Mouse (Mus musculus) limb, embryonic 12.5 days (tissue): ENCODE results near the gene Naa15. TPM values are rescaled to one million over a fixed set of nuclear protein-coding genes. Genes with fewer than 3 reads are reported as not detected.

Experiments
- ATAC-seq: fragments of 200-750 bp; cut with Nextera tagmentation; 2 replicates; pipeline ENCODE4 v1.8.0; 2017; ENCODE audit warnings: low read depth, moderate TSS enrichment; ENCODE audit not compliant: insufficient number of reproducible peaks, insufficient read depth, low FRiP score, low TSS enrichment
- H3K27ac ChIP-seq: fragments of 300-500 bp; sonication (generic); 2 replicates; pipeline ENCODE4 v1.5.1; 2016; ENCODE audit warnings: mild to moderate bottlenecking, moderate library complexity
- H3K27me3 ChIP-seq: fragments of 300-500 bp; sonication (generic); 2 replicates; pipeline ENCODE4 v1.6.1; 2016; ENCODE audit warnings: mild to moderate bottlenecking, moderate library complexity
- H3K36me3 ChIP-seq: fragments of 300-500 bp; sonication (generic); 2 replicates; pipeline ENCODE4 v1.6.1; 2016; ENCODE audit warnings: mild to moderate bottlenecking, moderate library complexity
- H3K4me1 ChIP-seq: fragments of 300-500 bp; sonication (generic); replicated peaks from 2 replicates; pipeline ENCODE4 v1.6.1; 2016
- H3K4me2 ChIP-seq: fragments of 300-500 bp; sonication (generic); 2 replicates; pipeline ENCODE4 v1.6.1; 2016; ENCODE audit warnings: mild to moderate bottlenecking, moderate library complexity
- H3K4me3 ChIP-seq: fragments of 300-500 bp; sonication (generic); replicated peaks from 2 replicates; pipeline ENCODE4 v1.5.1; 2016; ENCODE audit warnings: mild to moderate bottlenecking
- H3K9ac ChIP-seq: fragments of 300-500 bp; sonication (generic); replicated peaks from 2 replicates; pipeline ENCODE4 v1.6.1; 2016; ENCODE audit warnings: mild to moderate bottlenecking, moderate library complexity
- H3K9me3 ChIP-seq: fragments of 300-500 bp; sonication (generic); 2 replicates; pipeline ENCODE4 v1.6.1; 2016; ENCODE audit warnings: mild to moderate bottlenecking, moderate library complexity
- WGBS: fragments of 180-500 bp; shearing (Covaris S2); methylation state at CpG from one replicate; pipeline ENCODE4 v1.1.7; 2016; 5-methylcytosine and 5-hydroxymethylcytosine counted together
- polyA plus RNA-seq: library from polyadenylated mRNA; unstranded; fragments of >200 nt; fragmentation: Nextera tagmentation; extraction: Ambion mirVana; gene quantifications from 2 replicates; pipeline ENCODE4 v1.2.1, GENCODE M21; 2016

The Naa15 gene
- polyA plus RNA-seq, 1 experiment from 2014 or later = 60.6 TPM

DNA sequence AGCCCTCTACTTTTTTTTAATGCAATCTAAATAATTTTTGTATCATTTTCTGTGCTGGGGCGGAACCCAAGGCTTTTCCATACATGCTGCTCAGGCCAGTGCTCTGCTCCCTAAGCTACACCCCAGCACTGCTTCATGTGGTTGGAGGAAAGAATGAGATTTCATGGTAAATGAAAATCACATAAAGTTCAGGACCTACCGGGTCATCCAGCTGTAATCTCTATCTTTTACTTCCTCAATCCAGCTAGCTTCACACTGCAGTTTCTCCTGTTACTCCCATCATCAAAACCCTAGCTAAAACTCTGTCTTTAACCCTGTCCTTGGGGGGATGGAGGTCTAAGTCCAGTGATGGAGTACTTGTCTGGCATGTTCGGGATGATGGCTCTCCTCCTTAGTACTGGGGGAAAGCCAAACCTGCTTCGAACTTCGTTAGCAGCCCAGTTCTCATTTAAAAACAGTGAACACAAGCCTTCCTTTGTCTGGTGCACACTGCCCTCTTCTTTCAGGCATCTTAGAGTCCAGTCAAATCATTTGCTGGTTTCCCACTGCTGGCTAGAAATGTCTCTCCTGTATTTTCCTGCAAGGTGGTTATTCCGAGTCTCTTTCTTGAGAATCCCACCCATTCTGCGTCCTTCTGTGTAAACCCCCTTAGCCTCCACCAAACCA lies 75.3 kb downstream of the Naa15 start:
- Histone ChIP-seq H3K4me3 (no peak overlapping the region), H3K4me2 (no peak overlapping the region), H3K9ac (no peak overlapping the region), H3K27ac (peak overlapping the region; percentile 62), H3K4me1 (peaks cover 8% of the 10 kb centered on the region), H3K36me3 (peaks cover 28% of the 10 kb centered on the region), H3K9me3 (no peaks in the 10 kb centered on the region), H3K27me3 (no peaks in the 10 kb centered on the region)
- no peak for ATAC-seq
- 84% methylated on average over 7 of the region's 7 CpGs for WGBS

DNA sequence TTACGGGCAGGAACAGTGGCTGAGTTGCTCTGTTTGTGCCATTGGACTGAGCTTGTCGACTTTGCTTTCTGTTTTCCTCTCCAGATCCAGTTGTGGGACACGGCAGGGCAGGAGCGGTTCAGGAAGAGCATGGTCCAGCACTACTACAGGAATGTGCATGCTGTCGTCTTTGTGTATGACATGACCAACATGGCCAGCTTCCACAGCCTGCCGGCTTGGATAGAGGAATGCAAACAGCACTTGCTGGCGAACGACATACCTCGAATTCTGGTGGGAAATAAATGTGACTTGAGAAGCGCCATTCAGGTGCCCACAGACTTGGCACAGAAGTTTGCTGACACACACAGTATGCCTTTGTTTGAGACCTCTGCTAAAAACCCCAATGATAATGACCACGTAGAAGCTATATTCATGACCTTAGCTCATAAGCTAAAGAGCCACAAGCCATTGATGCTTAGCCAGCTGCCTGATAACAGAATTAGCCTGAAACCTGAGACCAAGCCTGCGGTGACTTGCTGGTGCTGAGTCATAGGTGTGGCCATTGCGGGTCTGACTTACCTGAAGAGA lies 78.4 kb downstream of the Naa15 start:
- peaks cover 36% of the 10 kb centered on the region for H3K36me3 ChIP-seq
- 88% methylated on average over 13 of the region's 13 CpGs for WGBS
- no peaks in the 10 kb centered on the region for H3K27me3 ChIP-seq
- H3K4me2 ChIP-seq = no peak overlapping the region
- no peaks in the 10 kb centered on the region for H3K4me1 ChIP-seq
- H3K27ac ChIP-seq = no peak overlapping the region
- no peak overlapping the region for H3K9ac ChIP-seq
- no peak overlapping the region for H3K4me3 ChIP-seq
- ATAC-seq = no peak
- H3K9me3 ChIP-seq = no peaks in the 10 kb centered on the region

DNA sequence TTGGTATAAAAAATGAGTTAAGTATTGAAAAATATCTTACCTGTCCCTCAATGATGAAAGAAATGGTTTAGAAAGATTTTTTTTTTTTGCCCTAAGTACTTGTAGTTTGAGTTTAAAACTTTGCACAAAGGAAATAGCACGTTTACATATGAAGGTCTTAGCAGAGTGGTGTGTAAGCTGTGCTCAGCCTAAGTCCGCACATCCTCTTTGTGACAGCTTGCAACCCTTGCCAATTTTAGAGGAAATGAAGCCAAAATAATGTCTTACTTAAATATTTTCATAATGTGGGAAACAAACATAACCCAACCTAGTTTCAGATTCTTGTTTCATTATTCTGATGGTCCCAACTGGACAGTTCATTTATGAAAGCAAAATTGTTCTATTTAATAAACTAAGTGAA lies 79.5 kb downstream of the Naa15 start:
- Histone ChIP-seq H3K36me3 (peaks cover 36% of the 10 kb centered on the region), H3K4me3 (no peak overlapping the region), H3K27ac (no peak overlapping the region), H3K4me2 (no peak overlapping the region), H3K27me3 (no peaks in the 10 kb centered on the region), H3K9me3 (no peaks in the 10 kb centered on the region), H3K9ac (no peak overlapping the region), H3K4me1 (no peaks in the 10 kb centered on the region)
- WGBS = 86% methylated on average over 2 of the region's 2 CpGs
- ATAC-seq = no peak

DNA sequence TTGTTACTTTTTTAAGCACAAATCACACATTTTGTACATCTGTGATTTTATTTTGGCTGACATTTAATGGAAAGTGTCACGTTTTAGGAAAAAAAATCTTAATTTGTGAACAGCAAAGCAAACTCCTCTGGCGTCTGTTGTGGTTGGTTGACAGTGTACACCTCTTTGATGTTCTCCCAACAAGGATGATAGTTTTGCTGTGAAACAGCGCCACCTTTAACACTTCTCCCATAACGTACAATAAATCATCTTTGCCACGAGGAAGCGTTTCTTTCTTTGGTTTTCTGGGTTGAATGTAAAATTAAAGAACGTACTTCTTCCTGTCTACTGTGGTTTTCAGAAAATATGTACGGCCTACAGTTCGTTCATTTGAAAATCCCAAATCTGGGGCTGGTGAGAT lies 80.7 kb downstream of the Naa15 start:
- no peak overlapping the region for H3K27ac ChIP-seq
- H3K4me1 ChIP-seq = no peaks in the 10 kb centered on the region
- WGBS = 90% methylated on average over 9 of the region's 9 CpGs

DNA sequence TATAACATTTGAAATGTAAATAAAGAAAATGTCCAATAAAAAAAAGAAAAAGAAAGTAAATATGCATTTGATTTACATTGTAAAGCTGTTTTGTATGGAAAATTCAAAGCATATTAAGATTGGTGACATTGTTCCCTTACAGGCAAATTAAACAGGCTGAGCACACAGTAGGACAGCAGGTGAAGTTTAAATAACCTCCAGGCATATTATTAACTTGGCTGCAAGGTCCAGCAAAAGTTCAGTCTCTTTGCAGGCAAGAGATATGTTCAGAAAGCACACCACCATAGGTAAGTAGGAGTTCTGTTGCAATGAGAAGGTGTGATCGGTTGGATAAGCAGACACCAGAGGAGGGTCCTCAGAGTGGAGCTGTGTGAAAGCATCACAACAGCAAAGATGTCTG lies 83.0 kb downstream of the Naa15 start:
- WGBS = 85% methylated on average over 1 of the region's 1 CpGs
- ATAC-seq = no peak

More for the DNA sequence above, 80.7 kb downstream of the Naa15 start:
- no peak overlapping the region for H3K9ac ChIP-seq
- H3K4me2 ChIP-seq = no peak overlapping the region
- H3K36me3 ChIP-seq = peaks cover 36% of the 10 kb centered on the region
- ATAC-seq = no peak
- H3K4me3 ChIP-seq = no peak overlapping the region
- no peaks in the 10 kb centered on the region for H3K27me3 ChIP-seq
- H3K9me3 ChIP-seq = no peaks in the 10 kb centered on the region

DNA sequence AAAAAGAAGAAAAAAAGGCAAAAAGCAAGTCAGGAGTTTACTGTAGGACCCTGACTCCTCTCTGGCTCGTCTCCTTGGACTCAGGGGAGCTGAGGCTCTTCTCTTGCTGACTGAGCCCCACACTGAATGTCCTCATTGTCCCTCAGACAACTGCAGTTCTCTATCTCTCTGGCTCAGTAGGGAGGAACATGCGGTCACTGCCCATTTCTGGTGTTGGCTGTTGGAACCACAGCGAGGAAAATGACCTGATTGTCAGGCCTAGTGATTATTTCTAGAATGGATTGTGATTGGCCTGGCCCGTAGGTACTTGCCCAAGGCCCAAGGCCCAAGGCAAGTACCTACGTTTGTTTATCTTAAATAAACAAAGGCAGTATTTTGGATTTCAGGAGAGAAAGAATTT lies 83.7 kb downstream of the Naa15 start:
- Histone ChIP-seq H3K4me2 (no peak overlapping the region), H3K4me1 (no peaks in the 10 kb centered on the region), H3K27me3 (no peaks in the 10 kb centered on the region), H3K36me3 (peaks cover 24% of the 10 kb centered on the region), H3K9me3 (no peaks in the 10 kb centered on the region), H3K4me3 (no peak overlapping the region), H3K9ac (no peak overlapping the region), H3K27ac (no peak overlapping the region)
- no peak for ATAC-seq
- WGBS = 83% methylated on average over 5 of the region's 5 CpGs

More for the DNA sequence above, 83.0 kb downstream of the Naa15 start:
- H3K27ac ChIP-seq = no peak overlapping the region
- peaks cover 31% of the 10 kb centered on the region for H3K36me3 ChIP-seq
- no peaks in the 10 kb centered on the region for H3K27me3 ChIP-seq
- H3K9me3 ChIP-seq = no peaks in the 10 kb centered on the region
- H3K4me2 ChIP-seq = no peak overlapping the region
- no peaks in the 10 kb centered on the region for H3K4me1 ChIP-seq
- H3K4me3 ChIP-seq = no peak overlapping the region
- H3K9ac ChIP-seq = no peak overlapping the region

DNA sequence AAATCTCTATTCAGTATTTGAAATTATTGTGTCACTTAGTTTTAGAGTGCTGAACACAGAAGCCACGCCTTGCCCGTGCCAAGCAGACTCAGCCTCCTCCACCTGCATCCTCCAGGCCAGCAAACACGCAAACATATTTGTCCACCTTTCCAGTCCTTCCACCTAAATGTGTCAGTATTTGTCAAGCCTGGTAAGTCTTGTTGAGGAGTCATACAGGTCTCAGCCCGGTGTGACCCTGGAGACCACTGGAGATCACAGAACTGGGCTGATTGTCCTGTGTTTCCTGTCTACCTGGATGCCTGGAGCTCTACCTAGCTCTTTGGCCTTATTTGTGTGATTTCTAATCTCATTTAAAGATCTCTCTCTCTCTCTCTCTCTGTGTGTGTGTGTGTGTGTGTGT lies 84.9 kb downstream of the Naa15 start:
- H3K4me3 ChIP-seq = no peak overlapping the region
- H3K27me3 ChIP-seq = no peaks in the 10 kb centered on the region
- no peak overlapping the region for H3K9ac ChIP-seq
- H3K4me2 ChIP-seq = no peak overlapping the region
- no peaks in the 10 kb centered on the region for H3K4me1 ChIP-seq
- no peak for ATAC-seq
- no peaks in the 10 kb centered on the region for H3K9me3 ChIP-seq
- peaks cover 17% of the 10 kb centered on the region for H3K36me3 ChIP-seq
- no peak overlapping the region for H3K27ac ChIP-seq
- 90% methylated on average over 4 of the region's 4 CpGs for WGBS

DNA sequence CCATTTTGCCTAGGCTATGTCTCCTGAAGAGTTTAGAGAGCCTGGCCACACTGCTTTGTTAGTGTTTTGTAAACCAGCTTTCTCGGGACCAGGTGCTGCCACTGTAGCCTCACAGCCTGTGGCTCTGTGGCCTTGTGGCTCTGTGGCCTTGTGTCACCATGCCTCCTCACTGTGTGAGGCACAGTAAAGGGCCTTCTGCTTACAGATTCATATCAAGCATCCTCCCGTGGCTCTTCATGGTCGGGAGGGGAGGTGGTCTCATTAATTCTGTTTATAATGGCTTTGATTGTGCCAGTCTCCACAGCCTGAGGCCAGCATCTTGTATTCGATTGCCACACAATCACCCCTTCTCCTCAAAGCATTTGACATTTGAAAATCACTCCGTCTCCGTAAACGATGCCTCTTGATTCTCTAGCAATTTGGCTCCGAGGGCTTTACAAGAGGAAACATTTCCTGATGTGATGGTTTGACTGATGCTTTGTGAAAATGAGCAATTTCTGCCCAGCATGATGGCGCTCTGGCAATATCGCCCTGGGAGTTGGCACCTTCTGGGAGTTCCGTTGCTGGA lies 89.5 kb downstream of the Naa15 start:
- no peak overlapping the region for H3K4me2 ChIP-seq
- H3K4me1 ChIP-seq = no peaks in the 10 kb centered on the region
- H3K4me3 ChIP-seq = no peak overlapping the region
- no peaks in the 10 kb centered on the region for H3K9me3 ChIP-seq
- ATAC-seq = no peak
- no peak overlapping the region for H3K9ac ChIP-seq
- 74% methylated on average over 11 of the region's 11 CpGs for WGBS
- H3K36me3 ChIP-seq = no peaks in the 10 kb centered on the region
- H3K27ac ChIP-seq = no peak overlapping the region
- H3K27me3 ChIP-seq = no peaks in the 10 kb centered on the region

DNA sequence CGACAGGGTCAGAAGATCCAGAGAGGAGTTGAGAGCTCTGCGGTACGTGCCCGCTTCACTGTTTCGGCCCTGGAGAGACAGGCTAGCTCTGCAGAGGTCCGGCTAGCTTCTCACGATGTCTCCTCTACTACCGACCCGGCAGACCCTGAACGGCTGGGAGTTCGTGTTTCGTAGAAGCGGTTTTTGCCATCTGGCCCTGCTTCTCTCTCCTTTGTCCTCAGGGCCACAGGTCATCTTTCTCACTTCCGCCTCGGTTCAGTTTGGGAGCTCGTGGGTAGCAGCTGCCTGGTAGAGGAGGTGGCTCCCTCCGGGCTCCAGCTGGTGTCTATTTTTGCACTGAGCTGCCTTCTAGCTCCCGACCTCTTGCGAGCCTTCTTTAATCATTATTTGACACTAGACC lies 90.5 kb downstream of the Naa15 start:
- Histone ChIP-seq H3K9me3 (no peaks in the 10 kb centered on the region), H3K27ac (no peak overlapping the region), H3K36me3 (no peaks in the 10 kb centered on the region), H3K27me3 (no peaks in the 10 kb centered on the region), H3K4me3 (no peak overlapping the region), H3K9ac (no peak overlapping the region), H3K4me2 (no peak overlapping the region), H3K4me1 (no peaks in the 10 kb centered on the region)
- WGBS = 73% methylated on average over 19 of the region's 19 CpGs
- no peak for ATAC-seq

DNA sequence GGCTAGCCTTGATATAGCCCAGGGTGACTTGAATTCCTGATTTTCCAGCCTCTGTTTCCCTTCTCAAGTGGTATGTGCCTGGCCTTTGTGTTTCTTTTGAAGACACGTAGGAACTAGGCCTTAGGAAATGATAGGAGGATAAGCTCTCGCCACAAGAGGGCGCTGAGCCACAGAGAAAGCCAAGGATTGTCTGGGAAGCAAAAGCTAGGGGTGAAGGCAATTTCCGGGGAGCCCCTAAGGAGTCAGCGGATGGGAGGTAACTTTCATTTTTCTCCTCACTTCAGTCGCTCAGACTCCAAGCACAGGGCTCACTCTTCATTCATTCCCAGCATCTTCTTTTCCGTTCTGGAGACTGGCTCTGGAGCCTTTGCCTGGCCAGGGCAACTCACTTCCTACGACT lies 96.0 kb downstream of the Naa15 start:
- no peaks in the 10 kb centered on the region for H3K4me1 ChIP-seq
- WGBS = 39% methylated on average over 8 of the region's 8 CpGs
- H3K27me3 ChIP-seq = no peaks in the 10 kb centered on the region
- H3K9me3 ChIP-seq = no peaks in the 10 kb centered on the region
- H3K4me2 ChIP-seq = no peak overlapping the region
- ATAC-seq = no peak
- no peak overlapping the region; the same call in 1 of the 2 replicates for H3K27ac ChIP-seq
- no peak overlapping the region for H3K9ac ChIP-seq
- H3K4me3 ChIP-seq = no peak overlapping the region
- H3K36me3 ChIP-seq = no peaks in the 10 kb centered on the region

DNA sequence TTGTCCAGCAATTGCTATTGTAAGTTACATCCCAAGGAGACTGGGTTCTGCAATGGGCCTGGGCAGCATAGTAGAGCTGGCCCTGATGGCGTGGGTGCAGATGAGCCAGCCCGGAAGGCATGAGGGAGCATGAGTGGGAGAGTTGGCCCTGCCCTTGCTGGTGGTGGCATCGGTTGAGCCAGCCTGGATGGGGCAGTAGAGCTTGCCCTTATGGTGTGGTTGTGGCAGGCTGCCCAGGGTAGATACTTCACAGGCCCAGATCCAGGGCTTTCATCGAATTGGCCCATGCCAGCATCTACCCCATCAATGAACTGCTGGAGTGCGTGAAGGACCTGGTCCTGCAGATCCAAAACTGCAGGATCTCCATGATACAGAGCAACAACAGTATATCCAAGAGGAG lies 97.0 kb downstream of the Naa15 start:
- no peak overlapping the region for H3K9ac ChIP-seq
- no peaks in the 10 kb centered on the region for H3K9me3 ChIP-seq
- WGBS = 97% methylated on average over 5 of the region's 5 CpGs
- H3K27ac ChIP-seq = no peak overlapping the region
- H3K4me1 ChIP-seq = no peaks in the 10 kb centered on the region
- no peaks in the 10 kb centered on the region for H3K36me3 ChIP-seq
- no peaks in the 10 kb centered on the region for H3K27me3 ChIP-seq
- ATAC-seq = no peak
- no peak overlapping the region for H3K4me3 ChIP-seq
- no peak overlapping the region for H3K4me2 ChIP-seq

DNA sequence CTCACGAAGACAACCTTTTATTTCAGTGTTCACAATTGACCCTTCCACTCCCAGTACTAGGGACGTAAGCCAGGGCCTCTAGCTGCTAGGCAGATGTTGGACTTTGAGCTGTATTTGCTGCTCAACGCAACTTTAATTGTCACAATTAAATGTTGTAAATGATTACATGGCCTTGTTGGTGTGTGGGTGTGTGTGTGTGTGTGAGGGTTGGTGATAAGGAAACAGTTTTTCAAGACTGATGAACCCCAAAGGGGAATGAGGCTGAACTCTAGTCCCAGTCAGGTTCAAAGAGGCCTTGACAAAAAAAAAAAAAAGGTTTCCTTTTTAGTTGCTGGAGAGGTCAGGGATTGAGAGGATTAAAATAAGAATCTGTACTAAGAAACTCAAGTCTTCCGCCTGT lies 102.5 kb downstream of the Naa15 start:
- Histone ChIP-seq H3K27ac (no peak overlapping the region), H3K4me3 (no peak overlapping the region), H3K27me3 (no peaks in the 10 kb centered on the region), H3K9me3 (no peaks in the 10 kb centered on the region), H3K4me1 (0 out of 2 replicates have a peak, but pooled peaks cover 6% of the 10 kb centered on the region), H3K9ac (no peak overlapping the region), H3K4me2 (no peak overlapping the region), H3K36me3 (peaks cover 34% of the 10 kb centered on the region)
- ATAC-seq = no peak
- WGBS = 80% methylated on average over 4 of the region's 4 CpGs
